Mouse (Mus musculus): ENCODE measurements around the gene Gstm7. TPM values are rescaled to one million over a fixed set of nuclear protein-coding genes. Genes with fewer than 3 reads are reported as not detected.

Gstm7 gene
- polyA plus RNA-seq, 1 experiment from 2014 or later: 79.8 TPM

Other genes starting within 250 kb of the Gstm7 start
- 143 and 151 TPM in 2 replicates for gene Ahcyl1, start 235.3 kb downstream of the Gstm7 start, polyA plus RNA-seq (2016; fragmentation: Nextera tagmentation; extraction: Ambion mirVana)
- 7.1 and 8.5 TPM in 2 replicates for gene Csf1, start 171.3 kb downstream of the Gstm7 start, polyA plus RNA-seq (2016; fragmentation: Nextera tagmentation; extraction: Ambion mirVana)
- gene Eps8l3, start 54.6 kb downstream of the Gstm7 start, polyA plus RNA-seq (2016; fragmentation: Nextera tagmentation; extraction: Ambion mirVana): not detected in 2 replicates
- gene Gstm5, start 36.0 kb downstream of the Gstm7 start, polyA plus RNA-seq (2016; fragmentation: Nextera tagmentation; extraction: Ambion mirVana): 219 and 231 TPM in 2 replicates
- gene Gstm6, start 11.9 kb upstream of the Gstm7 start, polyA plus RNA-seq (2016; fragmentation: Nextera tagmentation; extraction: Ambion mirVana): 10.0 and 12.2 TPM in 2 replicates
- gene Gstm3, start 37.5 kb upstream of the Gstm7 start, polyA plus RNA-seq (2016; fragmentation: Nextera tagmentation; extraction: Ambion mirVana): not detected in 2 replicates
- 10.5 and 15.6 TPM in 2 replicates for gene Gstm2, start 54.6 kb upstream of the Gstm7 start, polyA plus RNA-seq (2016; fragmentation: Nextera tagmentation; extraction: Ambion mirVana)
- 22.5 and 25.5 TPM in 2 replicates for gene Gstm1, start 86.2 kb upstream of the Gstm7 start, polyA plus RNA-seq (2016; fragmentation: Nextera tagmentation; extraction: Ambion mirVana)
- 12.6 and 13.5 TPM in 2 replicates for gene Gstm4, start 113.1 kb upstream of the Gstm7 start, polyA plus RNA-seq (2016; fragmentation: Nextera tagmentation; extraction: Ambion mirVana)
- gene Ampd2, start 154.8 kb upstream of the Gstm7 start, polyA plus RNA-seq (2016; fragmentation: Nextera tagmentation; extraction: Ambion mirVana): 50.7 and 51.5 TPM in 2 replicates
- 0.41 and 0.50 TPM in 2 replicates for gene Gnat2, start 161.0 kb upstream of the Gstm7 start, polyA plus RNA-seq (2016; fragmentation: Nextera tagmentation; extraction: Ambion mirVana)
- 189 and 199 TPM in 2 replicates for gene Gnai3, start 214.3 kb upstream of the Gstm7 start, polyA plus RNA-seq (2016; fragmentation: Nextera tagmentation; extraction: Ambion mirVana)
- 0.80 and 1.0 TPM in 2 replicates for gene Gpr61, start 223.1 kb upstream of the Gstm7 start, polyA plus RNA-seq (2016; fragmentation: Nextera tagmentation; extraction: Ambion mirVana)

Measured in midbrain, embryonic 12.5 days (tissue).